Mouse (Mus musculus) c-Kit-negative CD71-positive TER-119-positive erythroid progenitor cells, embryonic 14.5 days (primary cell): ENCODE measurements around the gene Nit1.

ENCODE experiments used
- DNase-seq: peaks from one replicate; pipeline ENCODE4 v3.0.0-alpha.2; 2013; ENCODE audit warnings: low read depth, low spot score

The Nit1 gene

DNA sequence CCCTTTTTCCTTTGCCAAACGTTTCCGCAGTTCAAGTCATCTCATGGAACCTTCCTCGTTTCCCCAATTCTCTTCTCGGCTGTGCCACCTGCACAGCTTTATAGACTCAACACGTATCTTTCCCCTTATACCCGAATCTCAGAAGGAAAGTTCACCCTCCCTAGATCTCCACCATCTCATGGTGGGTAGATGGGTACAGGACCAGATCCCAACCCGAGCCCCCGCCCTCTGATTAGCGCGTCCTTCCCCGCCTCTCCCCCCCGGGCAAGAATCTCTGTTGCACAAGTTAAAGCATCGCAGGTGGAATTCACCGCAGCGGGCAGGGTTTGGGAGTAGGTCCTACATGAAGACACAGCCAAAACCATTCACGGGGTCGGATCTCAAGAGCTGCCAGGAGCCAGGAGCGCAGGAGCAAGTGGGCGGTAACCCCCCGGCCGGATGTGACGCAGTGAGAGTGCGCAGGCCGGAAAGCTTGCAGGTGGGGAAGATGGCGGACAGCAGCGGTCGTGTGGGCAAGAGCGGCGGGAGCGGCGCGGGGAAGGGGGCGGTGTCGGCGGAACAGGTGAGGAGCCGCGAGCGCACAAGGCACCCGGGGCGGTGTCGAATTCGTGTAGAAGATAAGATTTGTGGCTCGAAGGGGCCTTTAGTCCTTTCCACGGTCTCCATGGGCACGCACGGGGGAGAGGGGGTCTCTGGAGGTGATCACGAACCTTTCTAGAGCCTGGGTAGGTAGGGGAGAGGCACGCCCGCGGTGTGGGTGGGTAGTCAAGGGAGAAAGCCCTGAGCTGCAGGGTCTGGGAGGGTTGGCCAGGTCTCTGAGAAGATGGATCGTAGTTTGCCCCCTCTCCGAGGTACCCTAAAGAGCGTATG lies at the start of gene Nit1, which contains the start of gene Pfdn2:
Nit1 (minus strand) TSS at position 422 of the 870 bp plus-strand sequence.
Pfdn2 (plus strand) TSS at position 446 of the 870 bp plus-strand sequence.
- peak; percentile 77 for DNase-seq

DNA sequence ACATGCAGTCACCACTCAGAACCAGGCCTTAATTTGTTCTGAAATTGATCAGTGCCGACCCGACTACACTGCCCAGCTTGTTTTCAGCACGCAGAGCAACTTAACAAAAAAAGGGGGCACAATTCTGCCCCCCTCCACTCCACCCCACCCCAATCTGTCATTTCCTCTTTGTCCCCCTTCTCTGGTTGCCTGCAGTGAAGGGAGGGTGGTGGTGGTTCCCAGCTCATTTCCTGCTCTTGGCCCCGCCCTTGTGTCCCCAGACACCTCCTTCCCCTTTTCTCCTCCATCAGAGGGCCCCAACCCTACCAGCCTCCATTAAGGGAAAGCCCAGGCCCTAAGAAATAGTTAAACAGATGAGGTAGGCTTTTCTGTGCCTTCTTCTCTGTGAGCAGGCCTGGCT lies 44.7 kb upstream of the Nit1 start:
- DNase-seq = no peak

DNA sequence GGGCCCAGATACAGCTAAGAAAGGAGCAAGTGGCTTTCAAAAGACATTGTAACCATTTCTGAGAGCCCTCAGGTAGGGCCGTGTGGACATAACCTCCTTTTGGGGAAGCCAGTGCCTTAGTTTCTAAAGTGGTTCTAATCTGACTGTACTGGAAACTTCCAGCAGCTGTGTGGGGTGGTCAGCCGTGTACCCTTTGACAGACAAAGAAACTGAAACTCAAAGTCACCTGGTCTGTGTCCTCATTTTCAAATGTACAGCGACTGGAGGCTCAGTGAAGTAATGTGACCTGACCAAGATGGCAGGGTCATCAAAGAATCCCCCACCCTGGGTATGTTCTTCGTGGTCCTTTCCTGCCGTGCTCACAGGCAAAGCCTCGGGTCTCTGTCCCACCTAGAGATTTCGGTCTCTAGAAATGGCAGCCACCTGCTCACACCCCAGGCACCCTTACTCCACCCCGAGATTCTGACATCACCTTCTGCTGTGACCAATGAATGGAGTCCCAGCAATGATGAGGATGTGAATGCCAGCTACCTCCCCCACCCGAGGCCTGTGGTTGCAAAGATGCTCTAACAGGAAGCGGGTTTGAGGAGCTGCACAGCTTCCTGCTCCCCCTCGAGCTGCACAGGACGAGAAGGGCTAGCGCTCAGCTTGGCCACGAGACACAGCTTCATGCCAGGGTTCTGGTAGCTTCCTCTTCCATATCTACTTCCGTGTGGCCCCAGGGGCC lies 43.1 kb upstream of the Nit1 start, which contains the start of gene Arhgap30:
Arhgap30 (plus strand) TSS at position 579 of the 727 bp plus-strand sequence.
- no peak for DNase-seq

DNA sequence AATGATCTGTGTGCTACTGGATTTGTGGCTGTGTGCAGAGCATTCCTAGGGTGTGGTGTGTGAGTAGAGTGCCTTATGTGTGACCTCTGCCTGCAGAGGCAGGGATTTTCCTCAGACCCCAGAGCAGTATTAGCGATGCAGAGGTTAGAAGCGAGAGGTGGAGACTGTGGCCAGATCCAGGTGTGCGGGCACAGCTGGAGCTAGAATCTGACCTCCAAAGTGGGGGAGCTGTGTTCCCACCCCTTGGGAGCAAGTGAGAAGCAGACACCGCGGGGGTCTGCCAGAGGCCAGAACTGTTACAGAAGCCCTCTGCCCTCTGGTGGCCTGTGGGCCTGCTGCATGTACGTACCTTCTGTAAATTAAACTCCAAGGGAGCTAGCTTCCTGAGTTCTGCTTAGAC lies 41.7 kb upstream of the Nit1 start:
- DNase-seq = no peak

DNA sequence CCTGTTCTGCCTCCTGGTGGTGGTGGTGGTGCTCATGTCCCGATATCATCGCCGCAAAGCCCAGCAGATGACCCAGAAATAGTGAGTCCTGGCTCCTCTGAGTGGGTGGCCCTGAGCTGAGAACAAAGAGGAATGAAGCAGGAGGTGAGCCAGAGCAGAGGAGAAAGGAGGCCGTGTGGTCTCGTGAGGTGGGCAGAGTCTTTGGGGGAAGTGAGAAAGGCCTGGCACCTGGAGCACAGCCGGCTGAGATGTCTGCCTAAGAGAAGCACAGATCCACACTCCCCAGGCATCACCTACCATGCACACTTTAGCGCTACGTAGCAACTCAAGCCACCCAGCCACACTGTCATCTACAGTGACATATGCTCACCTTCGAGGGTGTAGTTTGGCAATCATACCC lies 39.7 kb upstream of the Nit1 start:
- no peak for DNase-seq

DNA sequence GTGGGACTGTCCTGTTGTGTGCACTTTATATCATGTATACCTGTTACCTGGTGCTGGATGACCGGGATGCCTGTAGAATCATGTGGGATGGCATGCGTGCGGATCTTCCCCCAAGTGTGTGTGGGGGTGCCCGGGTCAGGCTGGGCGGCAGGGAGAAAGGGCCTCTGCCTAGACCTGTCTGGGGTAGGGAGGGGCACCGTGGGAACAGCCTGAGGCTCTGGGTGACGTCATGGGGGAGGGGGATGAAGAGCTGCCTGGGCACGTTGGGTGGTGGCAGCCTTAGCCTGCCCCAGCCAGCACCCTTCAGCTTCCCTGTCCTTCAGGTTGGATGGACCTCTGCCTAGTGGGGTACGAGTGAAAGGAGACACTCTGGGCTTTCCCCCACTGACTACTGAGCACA lies 38.9 kb upstream of the Nit1 start:
- no peak for DNase-seq

DNA sequence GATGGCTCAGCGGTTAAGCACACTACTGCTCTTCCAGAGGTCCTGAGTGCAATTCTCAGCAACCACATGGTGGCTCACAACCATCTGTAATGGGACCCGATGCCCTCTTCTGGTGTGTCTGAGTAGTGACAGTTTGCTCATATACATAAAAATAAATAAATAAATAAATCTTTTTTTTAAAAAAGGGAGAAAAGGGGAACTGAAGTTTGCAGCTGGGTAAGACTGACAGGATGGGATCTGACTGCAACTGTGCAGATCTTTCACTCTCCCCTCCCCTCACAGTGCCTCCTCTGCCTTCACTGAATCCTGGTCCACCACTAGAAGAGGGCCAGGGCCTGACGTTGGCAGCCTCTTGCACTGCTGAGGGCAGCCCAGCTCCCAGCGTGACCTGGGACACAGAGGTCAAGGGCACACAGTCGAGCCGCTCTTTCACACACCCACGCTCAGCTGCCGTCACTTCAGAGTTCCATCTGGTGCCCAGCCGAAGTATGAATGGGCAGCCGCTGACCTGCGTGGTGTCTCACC lies 36.7 kb upstream of the Nit1 start:
- no peak for DNase-seq

DNA sequence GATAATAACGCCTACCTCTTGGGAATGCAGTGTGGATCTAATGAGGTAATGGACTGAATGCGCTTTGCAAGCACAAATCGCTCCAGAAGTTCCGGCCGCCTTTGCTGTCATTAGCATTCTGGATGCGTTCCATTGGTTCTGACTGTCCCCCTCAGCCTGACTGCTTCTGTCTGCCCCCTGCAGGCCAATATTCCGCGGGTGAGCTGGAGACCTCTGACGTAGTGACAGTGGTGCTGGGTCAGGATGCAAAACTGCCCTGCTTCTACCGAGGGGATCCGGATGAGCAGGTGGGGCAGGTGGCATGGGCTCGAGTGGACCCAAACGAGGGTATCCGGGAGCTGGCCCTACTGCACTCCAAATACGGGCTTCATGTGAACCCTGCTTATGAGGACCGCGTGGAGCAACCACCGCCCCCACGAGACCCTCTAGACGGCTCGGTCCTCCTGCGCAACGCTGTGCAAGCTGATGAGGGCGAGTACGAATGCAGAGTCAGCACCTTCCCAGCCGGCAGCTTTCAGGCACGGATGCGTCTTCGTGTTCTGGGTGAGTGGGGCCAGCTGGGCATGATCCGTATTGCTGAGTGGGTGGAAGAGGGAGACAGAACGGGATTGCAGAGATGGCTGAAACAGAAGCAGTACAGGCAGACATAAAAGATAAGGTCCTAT lies 34.6 kb upstream of the Nit1 start:
- no peak for DNase-seq

DNA sequence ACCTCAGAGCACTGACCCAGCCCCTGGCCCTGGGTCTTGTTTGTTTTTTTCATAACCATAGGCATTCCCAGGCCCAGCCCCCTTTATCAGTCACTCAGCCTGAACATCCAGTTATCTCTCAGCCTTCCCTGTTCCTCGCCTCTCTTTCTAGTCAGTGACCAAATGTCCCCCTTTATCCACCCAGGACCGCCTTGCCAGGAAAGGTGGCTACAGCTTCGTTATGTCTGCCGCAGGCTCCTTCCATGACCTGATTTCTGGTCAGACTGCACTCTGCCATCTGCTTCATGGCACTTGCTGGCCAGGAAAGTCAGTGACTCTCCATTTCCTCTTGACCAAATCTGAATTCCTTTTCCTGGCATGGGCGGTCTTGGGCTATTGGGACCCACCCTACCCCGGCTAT lies 32.9 kb upstream of the Nit1 start:
- no peak for DNase-seq

DNA sequence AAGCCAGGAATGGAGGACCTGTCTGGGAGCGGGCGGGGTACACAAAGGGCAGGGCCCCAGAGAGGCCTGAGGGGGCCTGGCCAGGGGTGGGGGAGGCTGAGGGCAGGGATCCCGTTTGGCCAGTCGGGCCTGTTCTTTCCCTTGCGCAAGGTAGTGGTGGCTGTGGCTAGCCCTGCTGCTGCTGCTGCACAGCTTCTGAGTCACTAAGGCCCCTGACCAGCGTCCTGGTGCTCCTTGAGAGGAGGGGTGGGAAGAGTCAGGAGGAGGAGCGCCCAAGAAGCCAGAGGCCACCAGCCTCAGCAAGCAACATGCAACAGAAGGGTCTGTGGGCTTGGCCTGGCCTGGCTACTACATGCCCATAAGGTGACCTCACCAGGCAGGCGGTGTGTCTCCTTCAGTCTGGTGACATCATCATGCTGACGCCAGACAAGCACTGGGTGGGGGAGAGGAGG lies 30.2 kb upstream of the Nit1 start:
- no peak for DNase-seq

DNA sequence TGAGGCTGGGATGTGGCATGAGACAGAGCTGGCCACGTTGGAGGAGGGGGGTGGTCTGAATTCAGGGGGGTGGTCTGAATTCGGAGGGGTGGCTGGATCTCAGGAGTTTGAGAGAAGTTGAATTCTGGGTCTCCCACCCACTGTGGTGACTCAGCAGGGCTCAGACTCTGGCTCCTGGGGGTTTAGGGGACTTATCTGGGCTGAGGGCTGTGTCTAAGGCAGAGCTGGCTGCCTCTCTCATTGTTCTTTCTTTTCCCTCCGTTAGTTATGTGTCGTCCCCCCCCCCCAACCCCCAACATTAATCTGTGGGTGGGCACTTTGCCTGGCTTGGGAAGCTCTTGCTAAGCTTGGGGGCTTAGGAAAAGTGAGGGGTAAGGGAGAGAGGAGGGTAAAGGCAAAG lies 28.5 kb upstream of the Nit1 start:
- no peak for DNase-seq

DNA sequence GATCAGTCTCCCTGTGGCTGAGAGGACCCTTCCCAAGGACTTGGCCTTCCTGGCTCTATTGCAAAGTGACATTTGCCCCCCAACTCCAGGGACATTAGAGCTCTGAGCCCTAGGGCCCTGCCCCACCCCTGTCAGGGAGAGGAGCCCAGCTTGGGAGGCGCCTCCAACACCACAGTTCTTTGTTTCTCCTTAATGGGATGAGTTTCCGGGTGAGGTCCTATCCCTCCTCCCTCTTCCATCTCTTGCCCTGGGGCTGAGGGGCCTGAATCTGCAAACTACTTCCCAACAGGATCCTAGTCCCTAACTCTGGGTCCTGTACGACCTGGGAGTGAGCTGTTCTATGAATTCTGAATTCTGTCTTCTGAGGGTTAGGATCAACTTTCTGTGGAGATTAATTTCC lies 27.4 kb upstream of the Nit1 start:
- DNase-seq = no peak

DNA sequence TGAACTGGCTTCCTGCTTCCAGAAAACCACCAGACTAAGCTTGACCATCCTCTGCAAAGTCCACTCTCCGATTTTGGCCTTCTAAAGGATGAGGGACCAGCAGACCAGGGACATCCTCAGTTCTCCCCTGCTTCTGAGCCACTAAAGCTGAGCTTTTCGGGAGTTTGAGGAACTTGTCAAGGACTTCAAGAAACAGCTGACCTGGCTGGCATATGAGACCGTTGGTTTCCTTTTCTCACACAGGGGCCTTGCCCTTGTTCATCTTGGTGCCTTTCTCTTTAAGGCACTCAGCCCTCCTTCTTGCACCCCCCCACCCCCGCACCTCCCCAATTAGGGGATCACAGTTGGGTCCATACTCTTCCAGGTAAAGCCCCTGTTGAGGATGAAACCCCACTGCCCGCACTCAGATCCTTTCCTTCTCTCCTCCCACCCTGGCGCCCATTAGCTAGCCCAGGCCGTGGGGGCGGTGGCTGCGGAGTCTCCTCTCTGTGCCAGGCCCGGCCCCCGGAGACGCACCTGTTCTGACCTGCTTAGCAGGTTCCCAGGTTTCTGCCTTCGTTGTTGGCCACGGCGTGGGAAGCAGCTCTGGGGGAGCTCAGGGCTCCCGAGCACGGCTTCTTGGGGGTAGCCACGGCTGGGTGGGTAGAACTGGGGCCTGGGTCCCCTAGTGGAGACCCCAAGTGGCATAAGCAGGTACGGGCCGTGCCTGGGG lies 24.6 kb upstream of the Nit1 start, which contains the start of gene Nectin4:
Nectin4 (plus strand) TSS at position 255 of the 712 bp plus-strand sequence.
- no peak for DNase-seq

DNA sequence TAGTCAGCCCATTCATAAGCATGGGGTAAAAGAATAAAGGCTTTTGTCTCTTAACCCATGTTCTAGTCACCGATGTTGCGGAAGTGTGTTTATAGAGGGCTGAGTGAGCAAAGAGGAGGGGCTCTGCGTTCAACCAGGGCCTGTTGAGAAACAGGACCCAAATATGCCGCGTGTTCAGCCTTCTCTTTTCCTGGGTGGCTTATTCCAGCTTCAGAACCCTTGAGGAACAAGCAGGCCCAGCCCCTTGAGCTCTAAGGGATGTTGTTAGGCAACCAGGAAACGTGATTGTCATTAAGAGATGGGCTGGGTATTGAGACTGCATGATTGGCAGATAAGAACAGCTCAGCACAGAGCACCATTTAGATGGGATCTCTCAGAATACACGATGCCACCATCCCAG lies 20.5 kb upstream of the Nit1 start:
- DNase-seq = no peak

DNA sequence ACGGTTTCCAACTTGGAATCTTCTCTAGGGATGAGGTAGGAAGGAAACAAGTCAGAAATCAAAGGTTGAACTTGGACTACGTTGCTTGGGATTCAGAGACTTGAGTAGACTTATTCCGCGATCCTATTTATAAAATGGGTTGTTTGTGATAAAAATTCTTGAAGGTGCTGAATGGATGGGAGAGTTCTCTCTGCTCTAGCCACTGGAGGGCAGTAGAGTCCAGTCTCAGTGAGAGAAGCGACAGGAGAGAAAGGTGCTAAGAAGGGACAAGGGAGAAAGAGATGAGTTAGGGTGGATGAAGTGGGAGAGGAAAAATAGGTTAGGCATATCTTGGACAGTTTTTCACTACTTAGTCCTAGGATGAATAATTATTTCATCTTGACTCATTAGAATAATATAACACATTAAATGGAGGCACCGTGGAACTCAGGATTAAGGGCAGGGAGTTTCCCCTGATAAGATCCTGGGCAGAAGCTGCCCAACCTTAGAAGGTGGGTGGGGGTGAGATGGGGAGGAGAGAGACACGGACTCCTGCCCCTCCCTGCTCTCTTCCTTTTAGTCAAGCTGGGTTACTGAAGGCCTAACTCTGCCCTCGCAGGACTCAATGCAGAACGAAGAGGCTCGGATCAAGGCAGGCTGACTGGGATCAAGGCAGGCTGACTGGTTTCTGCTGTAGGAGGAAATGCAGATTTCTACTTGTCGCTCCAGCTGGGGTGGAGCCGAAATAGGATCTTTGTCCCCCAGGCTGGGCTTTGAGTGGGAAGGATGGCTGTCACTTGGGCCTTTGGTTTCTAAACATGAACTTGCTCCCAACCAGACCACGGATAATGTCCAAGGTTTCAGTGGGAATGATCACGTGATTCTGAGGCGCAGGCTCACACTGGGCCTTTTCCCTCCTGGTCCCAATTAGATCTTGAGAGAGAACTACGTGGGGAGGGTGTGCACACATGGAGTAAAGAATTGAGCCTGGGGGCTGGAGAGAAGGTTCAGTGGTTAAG lies 16.0 kb upstream of the Nit1 start:
- DNase-seq = peak; percentile 80

DNA sequence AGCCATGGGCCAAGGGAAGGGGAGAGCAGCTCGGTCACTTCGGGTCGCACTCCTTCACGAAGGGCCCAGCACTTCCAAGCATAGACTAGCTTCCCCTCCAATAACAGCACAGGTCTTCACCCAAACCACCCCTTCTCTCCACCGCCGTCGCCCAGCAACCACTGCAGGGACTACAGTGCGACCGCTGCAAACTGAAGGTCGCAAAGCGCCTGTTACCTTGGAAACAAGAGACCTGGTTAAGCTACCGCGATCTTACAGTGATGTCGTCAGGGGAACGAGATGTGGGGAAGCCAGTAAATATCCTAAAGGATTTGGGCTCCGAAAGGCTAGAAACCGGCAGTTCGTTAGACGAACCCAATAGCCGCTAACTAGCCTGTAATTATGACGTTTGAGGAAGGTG lies 15.2 kb upstream of the Nit1 start, which contains the start of gene Klhdc9:
Klhdc9 (minus strand) TSS at position 143 of the 400 bp plus-strand sequence.
- peak; percentile 74 for DNase-seq

DNA sequence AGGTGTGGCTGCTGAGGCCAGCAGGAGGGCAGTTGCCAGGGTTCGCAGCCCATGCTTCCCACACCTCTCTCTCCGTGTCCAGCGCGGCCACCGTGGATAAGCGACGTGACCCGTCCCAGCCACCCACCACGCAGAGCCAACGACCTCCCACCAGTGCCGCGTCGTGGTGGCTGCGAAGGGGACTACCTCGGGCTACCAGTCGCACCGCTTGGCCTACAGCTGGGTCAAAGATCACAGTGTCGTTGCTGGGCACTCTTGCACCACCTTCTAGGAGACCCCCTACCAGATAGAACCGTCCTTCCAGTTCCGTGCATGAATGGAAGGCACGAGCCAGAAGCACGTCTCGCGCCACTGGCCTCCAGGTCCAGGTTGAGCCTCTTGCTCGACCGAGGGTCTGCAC lies 14.8 kb upstream of the Nit1 start:
- DNase-seq = no peak

DNA sequence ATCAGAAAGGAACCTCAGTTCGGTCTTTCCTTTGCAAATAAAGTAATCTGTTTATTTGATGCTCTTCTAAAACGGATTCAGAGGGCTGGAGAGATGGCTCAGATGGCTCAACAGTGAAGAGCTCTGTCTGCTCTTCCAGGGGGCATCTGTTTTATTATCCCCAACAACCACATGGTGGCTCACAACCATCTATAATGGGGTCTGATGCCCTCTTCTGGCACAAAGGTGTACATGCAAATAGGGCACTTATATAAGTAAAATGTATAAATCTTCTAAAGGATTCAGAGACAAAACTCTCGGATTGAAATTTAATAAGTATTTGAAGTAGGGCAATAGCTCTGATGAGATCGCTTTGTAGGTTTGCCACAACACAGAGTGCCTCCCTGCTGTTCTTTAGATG lies 13.0 kb upstream of the Nit1 start:
- DNase-seq = no peak

DNA sequence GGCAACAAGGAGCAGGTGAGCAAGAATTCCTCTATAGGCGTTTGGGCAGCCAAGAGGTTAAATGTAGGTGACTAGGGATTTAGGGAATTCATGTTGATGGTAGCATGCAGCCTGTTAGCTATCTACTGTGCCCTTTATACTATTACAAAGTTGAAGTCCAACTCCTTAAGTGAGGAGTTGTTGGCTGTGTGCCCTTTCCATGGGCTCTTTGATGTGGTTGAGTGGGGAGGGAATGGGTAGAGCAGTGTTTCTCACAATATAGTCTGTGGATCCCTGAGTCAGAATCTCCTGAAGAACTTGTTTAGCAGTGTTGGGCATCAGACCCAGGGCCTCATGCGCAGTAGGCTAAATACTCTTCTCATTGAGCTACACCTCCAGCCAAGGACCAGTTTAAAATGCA lies 11.4 kb upstream of the Nit1 start:
- DNase-seq = no peak

DNA sequence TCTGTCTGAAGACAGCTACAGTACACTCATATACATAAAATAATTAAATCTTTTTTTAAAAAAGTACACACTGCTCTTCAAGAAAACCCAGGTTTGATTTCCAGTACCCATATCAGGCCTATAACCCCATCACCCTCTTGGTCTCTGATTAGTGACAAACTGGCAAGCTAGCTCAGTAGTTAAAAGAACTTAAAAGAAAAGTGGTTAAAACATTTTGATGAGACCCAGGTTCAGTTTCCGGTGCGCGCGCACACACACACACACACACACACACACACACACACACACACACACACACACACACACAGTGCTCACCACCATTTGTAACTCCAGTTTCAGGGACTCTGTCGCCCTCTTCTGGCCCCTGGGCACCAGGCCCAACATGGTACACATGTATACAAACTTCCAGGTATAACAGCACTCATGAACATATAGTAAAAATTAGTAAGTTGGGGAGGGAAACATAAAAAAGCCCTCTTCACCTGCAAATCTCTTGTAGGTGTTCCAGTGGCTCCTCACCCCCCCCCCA lies 10.4 kb upstream of the Nit1 start:
- DNase-seq = no peak
